Mouse (Mus musculus) urinary bladder, postnatal 14 days (tissue): ENCODE data around the gene Clnk.

Experiments used
- DNase-seq: peaks from one replicate; pipeline ENCODE4 v3.0.0; 2021; ENCODE audit warnings: low spot score

Gene Clnk

GRCm38 (mm10) chr5:38752749-38753148, 123.9 kb downstream of the Clnk start:
- no peak for DNase-seq

GRCm38 (mm10) chr5:38708940-38709581, 167.6 kb downstream of the Clnk start:
- no peak for DNase-seq

GRCm38 (mm10) chr5:38707364-38708075, 169.1 kb downstream of the Clnk start:
- DNase-seq: no peak

- no peak for DNase-seq
Measured at GRCm38 (mm10) chr5:38702941-38703340, 173.7 kb downstream of the Clnk start.

GRCm38 (mm10) chr5:38702091-38702490, 174.5 kb downstream of the Clnk start:
- no peak for DNase-seq

- DNase-seq: no peak
Measured at GRCm38 (mm10) chr5:38698466-38698865, 178.1 kb downstream of the Clnk start.

GRCm38 (mm10) chr5:38698046-38698445, 178.6 kb downstream of the Clnk start:
- no peak for DNase-seq

GRCm38 (mm10) chr5:38696616-38697375, 179.8 kb downstream of the Clnk start:
- no peak for DNase-seq

GRCm38 (mm10) chr5:38692859-38693258, 183.8 kb downstream of the Clnk start:
- no peak for DNase-seq

GRCm38 (mm10) chr5:38689186-38689585, 187.4 kb downstream of the Clnk start:
- no peak for DNase-seq

- DNase-seq: no peak
Measured at GRCm38 (mm10) chr5:38687694-38688093, 188.9 kb downstream of the Clnk start.

- peak; percentile 77 for DNase-seq
Measured at GRCm38 (mm10) chr5:38684164-38684911, 192.3 kb downstream of the Clnk start, which contains the start of gene Zfp518b. Zfp518b (minus strand) TSS chr5:38684826.

GRCm38 (mm10) chr5:38658836-38659235, 217.8 kb downstream of the Clnk start:
- DNase-seq: no peak
